Mouse (Mus musculus) v-Abl transformed pro-B cells (cell line): ENCODE measurements around the gene Egfl8.

ENCODE experiments used
- in situ Hi-C, 2 experiments: fragments of 400-800 bp; cut with MboI; formaldehyde crosslinking; loops; one replicate each; pipeline ENCODE4 v1.15.1; 2025; ENCODE audit not compliant: unreplicated experiment in 2 of 2

The Egfl8 gene

DNA sequence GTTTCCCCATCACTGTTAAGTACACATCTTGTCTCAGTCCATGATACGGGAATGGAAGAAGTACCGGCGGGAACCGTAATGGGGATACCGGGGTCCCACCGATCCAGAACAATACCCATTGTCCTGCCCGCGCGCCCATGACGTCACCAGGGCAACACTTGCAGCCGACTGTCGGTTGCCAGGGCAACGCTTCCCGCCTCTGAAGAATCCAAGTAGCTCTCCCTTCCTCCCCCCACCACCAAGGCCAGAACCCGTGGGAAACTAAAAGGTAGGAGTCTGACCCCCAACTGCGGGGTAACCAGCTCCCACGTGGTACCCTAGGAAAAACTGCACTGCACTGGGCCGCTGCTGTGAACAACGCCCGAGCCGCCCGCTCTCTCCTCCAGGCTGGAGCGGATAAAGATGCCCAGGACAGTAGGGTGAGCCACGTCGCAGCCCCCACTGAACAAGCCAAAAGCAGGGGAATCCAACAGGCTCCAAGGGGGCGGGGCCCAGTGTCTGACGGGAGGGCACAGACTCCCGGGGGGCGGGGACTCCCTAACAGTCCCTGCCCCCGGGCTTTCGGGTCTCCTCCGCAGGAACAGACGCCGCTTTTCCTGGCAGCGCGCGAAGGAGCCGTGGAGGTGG is 28.9 kb downstream of the Egfl8 start:
- in situ Hi-C loops, result no loop called here

GRCm38 (mm10) chr17:34585877-34586771 is 29.6 kb downstream of the Egfl8 start:
- in situ Hi-C loops, result no loop called here

DNA sequence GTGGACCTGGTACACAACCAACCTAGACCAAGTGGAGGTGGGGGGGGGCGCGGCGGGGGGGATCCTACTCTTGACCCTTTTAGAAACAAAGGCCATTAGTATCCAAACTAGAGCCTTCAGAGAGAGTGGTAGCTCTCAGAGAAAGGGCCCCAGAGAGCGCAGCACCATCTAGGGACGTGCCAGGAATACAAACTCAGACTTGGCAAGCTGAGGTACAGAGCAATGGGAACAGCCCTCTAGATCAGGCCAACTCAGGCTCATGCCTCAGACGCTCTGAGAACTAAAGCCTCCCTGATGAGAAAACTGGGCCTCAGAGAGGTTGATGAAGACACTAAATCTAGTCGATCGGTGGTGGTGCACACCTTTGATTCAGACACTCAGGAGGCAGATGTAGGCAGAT is 30.6 kb downstream of the Egfl8 start:
- in situ Hi-C loops, result no loop called here

DNA sequence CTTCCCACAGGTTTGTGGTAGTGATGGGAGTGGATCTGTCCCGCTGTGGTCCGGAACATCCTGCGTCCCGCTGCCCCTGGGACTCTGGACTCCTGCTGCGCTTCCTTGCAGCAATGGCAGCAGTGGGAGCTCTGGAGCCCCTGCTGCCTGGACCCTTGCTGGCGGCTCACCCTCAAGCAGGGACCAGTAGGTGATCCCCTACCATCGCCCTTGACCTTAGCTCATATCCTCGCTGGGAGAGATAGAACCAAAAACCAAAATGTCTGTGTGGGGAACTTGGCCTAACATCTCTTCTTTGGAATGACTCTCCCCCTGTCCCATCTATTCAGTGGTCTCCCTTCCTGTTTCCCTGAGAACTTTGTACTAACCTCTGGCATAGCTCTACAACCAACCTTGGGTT is 32.0 kb downstream of the Egfl8 start:
- in situ Hi-C loops, result no loop called here

DNA sequence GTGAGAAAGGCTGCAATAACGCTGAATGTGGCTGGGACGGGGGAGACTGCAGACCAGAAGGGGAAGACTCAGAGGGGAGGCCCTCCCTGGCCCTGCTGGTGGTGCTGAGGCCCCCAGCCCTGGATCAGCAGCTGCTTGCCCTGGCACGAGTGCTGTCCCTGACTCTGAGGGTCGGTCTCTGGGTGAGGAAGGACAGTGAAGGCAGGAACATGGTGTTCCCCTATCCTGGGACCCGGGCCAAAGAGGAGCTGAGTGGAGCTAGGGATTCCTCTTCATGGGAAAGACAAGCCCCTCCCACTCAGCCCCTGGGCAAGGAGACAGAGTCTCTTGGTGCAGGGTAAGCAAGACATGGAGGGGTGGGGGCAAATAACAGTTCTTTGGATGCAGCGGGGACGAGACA is 32.4 kb downstream of the Egfl8 start:
- in situ Hi-C loops, result no loop called here

DNA sequence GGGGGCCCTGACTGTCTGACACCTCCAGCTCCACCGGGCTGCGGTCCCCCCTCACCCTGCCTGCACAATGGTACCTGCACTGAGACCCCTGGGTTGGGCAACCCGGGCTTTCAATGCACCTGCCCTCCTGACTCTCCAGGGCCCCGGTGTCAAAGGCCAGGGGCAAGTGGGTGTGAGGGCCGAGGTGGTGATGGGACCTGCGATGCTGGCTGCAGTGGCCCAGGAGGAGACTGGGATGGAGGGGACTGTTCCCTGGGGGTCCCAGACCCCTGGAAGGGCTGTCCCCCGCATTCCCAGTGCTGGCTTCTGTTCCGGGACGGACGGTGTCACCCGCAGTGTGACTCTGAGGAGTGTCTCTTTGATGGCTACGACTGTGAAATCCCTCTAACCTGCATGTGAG is 33.2 kb downstream of the Egfl8 start:
- in situ Hi-C loops, result no loop called here

DNA sequence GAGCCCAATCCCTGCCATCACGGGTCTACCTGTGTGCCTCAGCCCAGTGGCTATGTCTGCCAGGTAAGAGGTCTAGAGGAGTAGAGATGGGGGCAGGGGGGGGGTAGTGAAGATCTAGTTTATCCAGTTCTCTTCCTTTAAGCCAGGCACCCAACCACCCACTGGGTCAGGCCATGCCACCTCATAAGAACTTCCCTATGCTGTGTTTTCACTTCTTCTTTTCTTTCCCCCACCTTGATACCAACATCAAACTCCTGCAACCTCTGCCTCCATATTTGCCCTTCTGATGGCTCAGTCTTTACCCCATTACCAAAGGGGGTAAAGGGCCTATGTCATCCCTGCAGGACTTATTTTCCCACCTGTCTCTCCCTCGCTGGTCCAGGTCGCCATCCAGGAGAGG is 37.7 kb downstream of the Egfl8 start:
- in situ Hi-C loops, result no loop called here

- in situ Hi-C loops, result no loop called here
Measured at GRCm38 (mm10) chr17:34576577-34576976, 39.2 kb downstream of the Egfl8 start.

GRCm38 (mm10) chr17:34572361-34572760 is 43.4 kb downstream of the Egfl8 start:
- in situ Hi-C loops, result loop anchor here in 1 of 2 experiments (25.0 kb wide), 1 partner anchor 410 kb away; the partner anchor contains the start of gene H2-DMb1

DNA sequence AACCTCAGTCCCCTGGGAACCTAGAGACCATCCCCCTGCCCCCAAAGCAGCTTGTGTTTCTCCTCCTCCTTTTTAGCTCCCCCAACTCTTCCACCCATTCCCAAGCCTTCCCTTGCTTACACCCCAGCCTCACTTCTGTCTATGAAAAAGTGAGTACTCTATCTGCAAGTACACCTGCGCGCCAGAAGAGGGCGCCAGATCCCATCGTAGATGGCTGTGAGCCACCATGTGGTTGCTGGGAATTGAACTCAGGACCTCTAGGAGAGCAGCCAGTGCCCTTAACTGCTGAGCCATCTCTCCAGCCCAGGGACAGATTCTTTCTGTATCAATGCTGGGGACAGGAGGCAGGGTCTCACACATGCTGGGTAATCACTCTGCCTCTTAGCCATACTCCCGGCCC is 43.9 kb downstream of the Egfl8 start:
- in situ Hi-C loops, result loop anchor here in 1 of 2 experiments (25.0 kb wide), 1 partner anchor 410 kb away; the partner anchor contains the start of gene H2-DMb1

DNA sequence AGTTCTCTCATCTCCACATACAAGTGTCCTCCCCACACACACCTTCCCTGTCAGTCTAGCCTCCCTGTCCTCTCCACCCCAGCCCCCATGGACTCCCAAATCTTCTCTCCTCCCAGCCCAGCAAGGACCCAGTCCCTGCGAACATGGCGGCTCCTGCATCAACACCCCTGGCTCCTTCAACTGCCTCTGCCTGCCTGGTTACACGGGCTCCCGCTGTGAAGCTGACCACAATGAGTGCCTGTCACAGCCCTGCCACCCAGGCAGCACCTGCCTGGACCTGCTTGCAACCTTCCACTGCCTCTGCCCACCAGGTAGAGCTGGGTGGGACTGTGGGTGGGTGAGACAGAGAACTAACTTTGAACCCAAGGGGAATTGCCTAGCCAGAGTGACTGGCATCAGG is 45.9 kb downstream of the Egfl8 start:
- in situ Hi-C loops, result loop anchor here (5.0 to 25.0 kb wide), 2 partner anchors 47 to 408 kb away; partner anchors contain the start of genes Egfl8 (in 2 of the 2) and H2-DMb1 (in 1 of the 2)

GRCm38 (mm10) chr17:34568421-34568820 is 47.4 kb downstream of the Egfl8 start:
- in situ Hi-C loops, result loop anchor here (5.0 to 25.0 kb wide), 2 partner anchors 49 to 406 kb away; partner anchors contain the start of genes Egfl8 (in 2 of the 2) and H2-DMb1 (in 1 of the 2)

- in situ Hi-C loops, result loop anchor here (5.0 to 25.0 kb wide), 2 partner anchors 50 to 405 kb away; partner anchors contain the start of genes Egfl8 (in 2 of the 2) and H2-DMb1 (in 1 of the 2)
Measured at GRCm38 (mm10) chr17:34567311-34567710, 48.5 kb downstream of the Egfl8 start.

GRCm38 (mm10) chr17:34564796-34565195 is 51.0 kb downstream of the Egfl8 start:
- in situ Hi-C loops, result loop anchor here (5.0 to 25.0 kb wide), 2 partner anchors 53 to 402 kb away; partner anchors contain the start of genes Egfl8 (in 2 of the 2) and H2-DMb1 (in 1 of the 2)

GRCm38 (mm10) chr17:34564003-34564421 is 51.8 kb downstream of the Egfl8 start, which contains the start of gene Notch4:
Gene Notch4, plus strand, starts transcription at chr17:34564268.
- in situ Hi-C loops, result loop anchor here in 1 of 2 experiments (25.0 kb wide), 1 partner anchor 402 kb away; the partner anchor contains the start of gene H2-DMb1

- in situ Hi-C loops, result loop anchor here in 1 of 2 experiments (25.0 kb wide), 1 partner anchor 401 kb away; the partner anchor contains the start of gene H2-DMb1
Measured at GRCm38 (mm10) chr17:34563354-34563753, 52.4 kb downstream of the Egfl8 start.
